Mouse (Mus musculus) gonadal fat pad, adult 2 months (tissue): ENCODE data around the gene Samt4. TPM values are rescaled to one million over a fixed set of nuclear protein-coding genes. Genes with fewer than 3 reads are reported as not detected.
"Not testable (repeated sequence)": the region's sequence is repeated elsewhere in the genome, so short reads cannot be mapped to it uniquely, and the experiment has no call there.

Source experiments
- DNase-seq: peaks from one replicate; pipeline ENCODE4 v3.0.0-alpha.2; 2012; ENCODE audit warnings: low read depth
- polyA plus RNA-seq: library from polyadenylated mRNA; depleted of rRNA; stranded (reverse); fragments of >200 nt; gene quantifications from 2 replicates; pipeline ENCODE4 v1.2.3, GENCODE M21; 2012; rRNA removed

The Samt4 gene
- not detected in 2 replicates for polyA plus RNA-seq

DNA sequence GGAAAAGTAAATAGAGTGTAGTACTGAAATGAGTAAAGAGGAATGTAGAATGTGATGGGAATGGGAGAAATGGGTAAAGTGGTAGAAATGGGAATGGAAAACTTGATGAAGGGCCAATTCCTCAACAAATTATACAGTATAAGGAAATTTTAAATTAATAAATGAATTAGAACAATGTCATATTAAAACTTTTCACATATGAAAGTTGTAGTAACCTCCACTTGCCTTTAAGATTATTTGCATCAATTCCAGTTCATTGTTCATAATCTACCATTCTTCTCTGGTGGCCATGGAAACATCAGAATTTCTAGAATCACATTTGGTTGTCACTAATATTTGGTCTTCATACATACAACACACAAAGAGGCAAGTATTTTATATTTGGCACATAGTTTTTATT lies at the start of gene Samt4:
Gene Samt4 (plus strand): TSS at position 301 of the 400 bp plus-strand sequence.
- no peak for DNase-seq

DNA sequence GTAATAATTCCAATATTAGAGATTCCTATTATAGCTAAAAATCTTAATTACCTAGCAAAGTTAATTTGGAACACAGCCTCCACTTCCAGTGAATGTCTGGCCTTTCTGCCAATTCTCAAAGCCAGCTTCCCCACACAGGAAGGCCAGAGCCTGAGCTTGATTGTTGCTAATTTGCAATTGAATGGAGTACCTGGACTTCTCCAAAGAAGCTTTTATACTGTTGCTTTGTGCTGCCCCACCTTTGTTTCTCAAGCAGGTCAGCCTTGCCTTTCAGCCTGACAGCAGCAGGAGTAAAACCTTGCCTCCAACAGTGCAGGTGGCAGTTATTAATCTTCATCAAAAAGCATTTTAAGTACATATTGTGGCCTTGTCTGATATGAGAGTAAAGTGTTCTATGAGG lies 38.1 kb upstream of the Samt4 start:
- DNase-seq, result not testable (repeated sequence)

DNA sequence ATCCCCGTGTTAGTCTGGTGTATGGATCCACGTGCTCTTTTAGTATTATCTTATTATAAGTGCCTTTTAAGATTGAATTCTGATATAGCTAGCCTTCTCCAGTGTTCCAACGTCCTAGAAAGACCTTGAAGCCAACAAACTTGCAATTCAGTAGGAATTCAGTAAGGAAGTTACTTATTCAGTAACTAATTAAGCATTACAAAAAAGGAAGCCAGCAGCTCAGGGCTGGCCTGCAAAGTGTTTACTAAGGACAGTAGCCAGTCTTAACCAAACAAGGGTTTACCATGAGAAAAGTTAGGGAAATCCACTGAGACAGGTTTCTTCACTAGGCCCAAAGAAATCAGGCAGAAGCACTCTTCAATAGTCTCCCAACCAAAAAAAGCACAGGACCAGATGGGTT lies 13.4 kb upstream of the Samt4 start:
- not testable (repeated sequence) for DNase-seq

Other genes starting within 250 kb of the Samt4 start
- gene 4930524N10Rik, start 138.6 kb upstream of the Samt4 start, polyA plus RNA-seq, result not detected in 2 replicates
- not detected in 2 replicates for gene Samt2, start 97.4 kb downstream of the Samt4 start, polyA plus RNA-seq